Mouse (Mus musculus): Measurements from ENCODE around the gene Nol4l. TPM values are rescaled to one million over a fixed set of nuclear protein-coding genes. Genes with fewer than 3 reads are reported as not detected.
"Not testable (repeated sequence)": the region's sequence is repeated elsewhere in the genome, so short reads cannot be mapped to it uniquely, and the experiment has no call there.

The Nol4l gene
- total RNA-seq, 2 experiments from 2014 or later = 44.0 to 55.2 TPM

GRCm38 (mm10) chr2:153422051-153422450 lies 107.7 kb downstream of the Nol4l start:
- no peak for DNase-seq (ENCODE audit: low spot score in 2 of 2)

GRCm38 (mm10) chr2:153421233-153421632 lies 108.5 kb downstream of the Nol4l start:
- DNase-seq (ENCODE audit: low spot score in 2 of 2) = no peak

- DNase-seq (ENCODE audit: low spot score in 2 of 2) = no peak
These were observed 111.4 kb downstream of the Nol4l start for GRCm38 (mm10) chr2:153418381-153418780.

GRCm38 (mm10) chr2:153417841-153418240 lies 111.9 kb downstream of the Nol4l start:
- no peak for DNase-seq (ENCODE audit: low spot score in 2 of 2)

GRCm38 (mm10) chr2:153414607-153415006 lies 115.2 kb downstream of the Nol4l start:
- DNase-seq (ENCODE audit: low spot score in 2 of 2) = peak in 1 of 2 experiments; percentile 25

- no peak for DNase-seq (ENCODE audit: low spot score in 2 of 2)
These were observed 117.2 kb downstream of the Nol4l start for GRCm38 (mm10) chr2:153412563-153412962.

- no peak for DNase-seq (ENCODE audit: low spot score in 2 of 2)
These were observed 118.2 kb downstream of the Nol4l start for GRCm38 (mm10) chr2:153411557-153411956.

- DNase-seq (ENCODE audit: low spot score in 2 of 2) = no peak
These were observed 120.8 kb downstream of the Nol4l start for GRCm38 (mm10) chr2:153408971-153409370.

- DNase-seq (ENCODE audit: low spot score in 2 of 2) = no peak
These were observed 122.9 kb downstream of the Nol4l start for GRCm38 (mm10) chr2:153406882-153407281.

- DNase-seq (ENCODE audit: low spot score in 2 of 2) = no peak
These were observed 124.9 kb downstream of the Nol4l start for GRCm38 (mm10) chr2:153404882-153405281.

GRCm38 (mm10) chr2:153404062-153404461 lies 125.7 kb downstream of the Nol4l start:
- DNase-seq (ENCODE audit: low spot score in 2 of 2) = no peak

- no peak for DNase-seq (ENCODE audit: low spot score in 2 of 2)
These were observed 130.6 kb downstream of the Nol4l start for GRCm38 (mm10) chr2:153399166-153399565.

GRCm38 (mm10) chr2:153397790-153398515 lies 131.8 kb downstream of the Nol4l start:
- DNase-seq (ENCODE audit: low spot score in 2 of 2) = no peak

- no peak for DNase-seq (ENCODE audit: low spot score in 2 of 2)
These were observed 136.7 kb downstream of the Nol4l start for GRCm38 (mm10) chr2:153393045-153393444.

- no peak for DNase-seq (ENCODE audit: low spot score in 2 of 2)
These were observed 139.9 kb downstream of the Nol4l start for GRCm38 (mm10) chr2:153389831-153390230.

GRCm38 (mm10) chr2:153380479-153380878 lies 149.3 kb downstream of the Nol4l start:
- no peak for DNase-seq (ENCODE audit: low spot score in 2 of 2)

- DNase-seq (ENCODE audit: low spot score in 2 of 2) = no peak
These were observed 154.4 kb downstream of the Nol4l start for GRCm38 (mm10) chr2:153375380-153375779.

- DNase-seq (ENCODE audit: low spot score in 2 of 2) = no peak
These were observed 158.9 kb downstream of the Nol4l start for GRCm38 (mm10) chr2:153370871-153371270.

GRCm38 (mm10) chr2:153364531-153364930 lies 165.2 kb downstream of the Nol4l start:
- DNase-seq (ENCODE audit: low spot score in 2 of 2) = not testable (repeated sequence)

- no peak for DNase-seq (ENCODE audit: low spot score in 2 of 2)
These were observed 168.6 kb downstream of the Nol4l start for GRCm38 (mm10) chr2:153361101-153361710.

Measured in left cerebral cortex, adult 18-20 months (tissue).